Mouse (Mus musculus) neural tube, embryonic 11.5 days (tissue): ENCODE results near the gene Osbpl6. TPM values are rescaled to one million over a fixed set of nuclear protein-coding genes. Genes with fewer than 3 reads are reported as not detected.

Experiments used
- ATAC-seq: fragments of 200-750 bp; cut with Nextera tagmentation; 2 replicates; pipeline ENCODE4 v1.8.0; 2017; ENCODE audit warnings: moderate number of reproducible peaks, mild to moderate bottlenecking, moderate TSS enrichment, moderate library complexity; ENCODE audit not compliant: insufficient read depth, low FRiP score, low TSS enrichment
- DNase-seq: peaks from one replicate; pipeline ENCODE4 v3.0.0-alpha.2; 2015; ENCODE audit warnings: low spot score
- H3K27ac ChIP-seq: fragments of 300-500 bp; sonication (generic); 2 replicates; pipeline ENCODE4 v1.5.1; 2014; ENCODE audit warnings: low read depth, mild to moderate bottlenecking, low read length
- H3K27me3 ChIP-seq: fragments of 300-500 bp; sonication (generic); 2 replicates; pipeline ENCODE4 v1.6.1; 2014; ENCODE audit warnings: mild to moderate bottlenecking, low read length, mixed read lengths; ENCODE audit not compliant: control insufficient read depth, insufficient read depth
- H3K36me3 ChIP-seq: fragments of 300-500 bp; sonication (generic); 2 replicates; pipeline ENCODE4 v1.6.1; 2014; ENCODE audit warnings: mild to moderate bottlenecking, low read length, moderate library complexity, mixed read lengths; ENCODE audit not compliant: control insufficient read depth, insufficient read depth
- H3K4me1 ChIP-seq: fragments of 300-500 bp; sonication (generic); 2 replicates; pipeline ENCODE4 v1.6.1; 2014; ENCODE audit warnings: low read length, mixed read lengths; ENCODE audit not compliant: control insufficient read depth, insufficient read depth
- H3K4me2 ChIP-seq: fragments of 300-500 bp; sonication (generic); 2 replicates; pipeline ENCODE4 v1.6.1; 2014; ENCODE audit warnings: low read depth, mild to moderate bottlenecking, moderate library complexity
- H3K4me3 ChIP-seq: fragments of 300-500 bp; sonication (generic); 2 replicates; pipeline ENCODE4 v1.5.1; 2014; ENCODE audit warnings: low read depth, low read length
- H3K9ac ChIP-seq: fragments of 300-500 bp; sonication (generic); 2 replicates; pipeline ENCODE4 v1.6.1; 2014; ENCODE audit warnings: mild to moderate bottlenecking, low read length
- H3K9me3 ChIP-seq: fragments of 300-500 bp; sonication (generic); 2 replicates; pipeline ENCODE4 v1.6.1; 2016; ENCODE audit warnings: low read length; ENCODE audit not compliant: control insufficient read depth
- whole genome bisulfite sequencing: fragments of 180-500 bp; shearing (Covaris S2); extraction: QIAGEN DNeasy Blood & Tissue Kit; methylation state at CpG from one replicate; pipeline ENCODE4 v1.1.7; 2014; 5-methylcytosine and 5-hydroxymethylcytosine counted together
- polyA plus RNA-seq: library from polyadenylated mRNA; unstranded; fragments of >200 nt; fragmentation: Nextera tagmentation; extraction: Ambion mirVana; gene quantifications from 2 replicates; pipeline ENCODE4 v1.2.1, GENCODE M21; 2014

The Osbpl6 gene
- polyA plus RNA-seq, 1 experiment from 2014 or later, result 20.3 TPM

- no peaks in the 10 kb centered on the region for H3K36me3 ChIP-seq
- no peaks in the 10 kb centered on the region for H3K27me3 ChIP-seq
- DNase-seq (no peak), ATAC-seq (no peak)
- no peak overlapping the region for H3K9ac ChIP-seq
- H3K4me1 ChIP-seq, result no peaks in the 10 kb centered on the region
- H3K9me3 ChIP-seq, result no peaks in the 10 kb centered on the region
- H3K27ac ChIP-seq, result no peak overlapping the region
- no peak overlapping the region for H3K4me3 ChIP-seq
- H3K4me2 ChIP-seq, result no peak overlapping the region
- 77% methylated on average over 8 of the region's 8 CpGs for WGBS
These were observed 63.4 kb downstream of the Osbpl6 start for GRCm38 (mm10) chr2:76469751-76470099.

- DNase-seq (no peak), ATAC-seq (no peak)
- H3K27me3 ChIP-seq, result no peaks in the 10 kb centered on the region
- H3K36me3 ChIP-seq, result no peaks in the 10 kb centered on the region
- no peak overlapping the region for H3K9ac ChIP-seq
- H3K4me3 ChIP-seq, result no peak overlapping the region
- WGBS, result 82% methylated on average over 9 of the region's 9 CpGs
- no peaks in the 10 kb centered on the region for H3K4me1 ChIP-seq
- H3K9me3 ChIP-seq, result no peaks in the 10 kb centered on the region
- no peak overlapping the region for H3K4me2 ChIP-seq
- no peak overlapping the region for H3K27ac ChIP-seq
These were observed 64.1 kb downstream of the Osbpl6 start for GRCm38 (mm10) chr2:76470391-76470790.

GRCm38 (mm10) chr2:76475788-76476187 is 69.5 kb downstream of the Osbpl6 start:
- H3K4me2 ChIP-seq, result no peak overlapping the region
- H3K9ac ChIP-seq, result no peak overlapping the region
- ATAC-seq, result no peak
- H3K9me3 ChIP-seq, result no peaks in the 10 kb centered on the region
- WGBS, result 71% methylated on average over 1 of the region's 1 CpGs
- no peak for DNase-seq
- H3K36me3 ChIP-seq, result no peaks in the 10 kb centered on the region
- H3K27me3 ChIP-seq, result no peaks in the 10 kb centered on the region
- H3K4me1 ChIP-seq, result no peaks in the 10 kb centered on the region
- H3K4me3 ChIP-seq, result no peak overlapping the region
- no peak overlapping the region for H3K27ac ChIP-seq

GRCm38 (mm10) chr2:76488764-76489163 is 82.5 kb downstream of the Osbpl6 start:
- H3K9me3 ChIP-seq, result no peaks in the 10 kb centered on the region
- no peak overlapping the region for H3K4me3 ChIP-seq
- no peak overlapping the region for H3K27ac ChIP-seq
- no peaks in the 10 kb centered on the region for H3K27me3 ChIP-seq
- 86% methylated on average over 4 of the region's 4 CpGs for WGBS
- no peaks in the 10 kb centered on the region; the same call in 1 of the 2 replicates for H3K4me1 ChIP-seq
- no peak overlapping the region for H3K9ac ChIP-seq
- no peak overlapping the region for H3K4me2 ChIP-seq
- H3K36me3 ChIP-seq, result no peaks in the 10 kb centered on the region
- DNase-seq (no peak), ATAC-seq (no peak)

GRCm38 (mm10) chr2:76490198-76490597 is 83.9 kb downstream of the Osbpl6 start:
- no peak overlapping the region for H3K4me3 ChIP-seq
- no peak overlapping the region for H3K9ac ChIP-seq
- no peaks in the 10 kb centered on the region; the same call in 1 of the 2 replicates for H3K4me1 ChIP-seq
- no peak overlapping the region for H3K27ac ChIP-seq
- H3K9me3 ChIP-seq, result no peaks in the 10 kb centered on the region
- ATAC-seq, result no peak
- H3K4me2 ChIP-seq, result no peak overlapping the region
- H3K36me3 ChIP-seq, result no peaks in the 10 kb centered on the region
- no peak for DNase-seq
- no peaks in the 10 kb centered on the region for H3K27me3 ChIP-seq
- WGBS, result 93% methylated on average over 8 of the region's 8 CpGs

GRCm38 (mm10) chr2:76491371-76491770 is 85.1 kb downstream of the Osbpl6 start:
- no peaks in the 10 kb centered on the region; the same call in 1 of the 2 replicates for H3K4me1 ChIP-seq
- H3K4me3 ChIP-seq, result no peak overlapping the region
- WGBS, result 85% methylated on average over 6 of the region's 6 CpGs
- DNase-seq (no peak), ATAC-seq (no peak)
- no peak overlapping the region for H3K4me2 ChIP-seq
- H3K27ac ChIP-seq, result 0 out of 2 replicates have a peak overlapping the region, but pooled peaks have one; percentile 35
- H3K27me3 ChIP-seq, result no peaks in the 10 kb centered on the region
- H3K9me3 ChIP-seq, result no peaks in the 10 kb centered on the region
- no peaks in the 10 kb centered on the region for H3K36me3 ChIP-seq
- H3K9ac ChIP-seq, result no peak overlapping the region

GRCm38 (mm10) chr2:76492224-76492623 is 85.9 kb downstream of the Osbpl6 start:
- DNase-seq, result no peak
- H3K9ac ChIP-seq, result no peak overlapping the region
- no peak overlapping the region for H3K4me3 ChIP-seq
- H3K27me3 ChIP-seq, result no peaks in the 10 kb centered on the region
- H3K4me2 ChIP-seq, result no peak overlapping the region
- H3K27ac ChIP-seq, result 0 out of 2 replicates have a peak overlapping the region, but pooled peaks have one; percentile 35
- 68% methylated on average over 7 of the region's 7 CpGs for WGBS
- no peaks in the 10 kb centered on the region; the same call in 1 of the 2 replicates for H3K4me1 ChIP-seq
- H3K36me3 ChIP-seq, result no peaks in the 10 kb centered on the region
- no peak for ATAC-seq
- no peaks in the 10 kb centered on the region for H3K9me3 ChIP-seq

- DNase-seq (no peak), ATAC-seq (no peak)
- Histone ChIP-seq H3K27me3 (no peaks in the 10 kb centered on the region), H3K36me3 (no peaks in the 10 kb centered on the region), H3K4me3 (no peak overlapping the region), H3K4me1 (no peaks in the 10 kb centered on the region; the same call in 1 of the 2 replicates), H3K4me2 (no peak overlapping the region), H3K9ac (no peak overlapping the region), H3K27ac (no peak overlapping the region), H3K9me3 (no peaks in the 10 kb centered on the region)
- 90% methylated on average over 11 of the region's 11 CpGs for WGBS
These were observed 89.9 kb downstream of the Osbpl6 start for GRCm38 (mm10) chr2:76496006-76496748.

- H3K4me1 ChIP-seq, result no peaks in the 10 kb centered on the region; the same call in 1 of the 2 replicates
- ATAC-seq (no peak), DNase-seq (no peak)
- H3K9ac ChIP-seq, result no peak overlapping the region
- H3K36me3 ChIP-seq, result no peaks in the 10 kb centered on the region
- WGBS, result 91% methylated on average over 4 of the region's 4 CpGs
- H3K27ac ChIP-seq, result no peak overlapping the region
- no peaks in the 10 kb centered on the region for H3K9me3 ChIP-seq
- no peak overlapping the region for H3K4me3 ChIP-seq
- H3K4me2 ChIP-seq, result no peak overlapping the region
- H3K27me3 ChIP-seq, result no peaks in the 10 kb centered on the region
These were observed 90.4 kb downstream of the Osbpl6 start for GRCm38 (mm10) chr2:76496749-76497140.
